Mouse (Mus musculus): ENCODE measurements around the gene Fam71b.

Gene Fam71b

DNA sequence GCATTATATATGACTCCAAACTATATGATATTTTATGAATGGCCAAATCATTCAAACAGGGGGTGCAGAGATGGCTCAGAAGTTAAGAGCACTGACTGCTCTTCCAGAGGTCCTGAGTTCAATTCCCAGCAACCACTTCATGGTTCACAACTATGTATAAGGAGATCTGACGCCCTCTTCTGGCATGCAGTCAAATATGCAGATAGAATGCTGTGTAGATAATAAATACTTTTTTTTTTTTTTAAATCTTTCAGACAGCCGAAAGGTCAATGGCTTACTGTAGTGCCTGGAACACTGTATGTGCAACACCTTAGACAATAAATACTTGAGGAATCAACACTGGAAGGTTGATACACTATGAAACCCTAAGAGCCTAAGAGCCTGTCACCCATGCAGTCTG is 33.8 kb downstream of the Fam71b start:
- no peak for DNase-seq (ENCODE audit: low spot score in 2 of 2)

DNA sequence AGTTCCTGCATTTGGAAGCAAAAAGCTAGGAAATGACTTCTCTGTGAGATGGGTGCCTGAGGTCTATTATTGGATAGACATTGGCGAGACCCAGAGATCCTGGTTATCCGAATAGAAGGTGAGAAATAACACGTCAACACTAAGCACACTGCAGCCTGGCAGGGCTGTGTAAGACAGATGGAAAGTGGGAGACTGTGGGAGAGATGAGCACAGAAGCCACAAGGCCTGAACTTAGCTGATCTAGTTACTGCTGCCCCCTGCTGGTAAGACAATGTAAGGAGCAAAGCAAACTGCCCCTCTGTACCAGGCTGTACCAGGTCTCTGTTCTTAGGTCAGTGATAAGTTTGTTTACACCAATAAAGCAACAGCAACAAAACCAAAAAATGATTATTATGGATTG is 34.8 kb downstream of the Fam71b start:
- peak; percentile 75 to 85 for DNase-seq (ENCODE audit: low spot score in 2 of 2)

DNA sequence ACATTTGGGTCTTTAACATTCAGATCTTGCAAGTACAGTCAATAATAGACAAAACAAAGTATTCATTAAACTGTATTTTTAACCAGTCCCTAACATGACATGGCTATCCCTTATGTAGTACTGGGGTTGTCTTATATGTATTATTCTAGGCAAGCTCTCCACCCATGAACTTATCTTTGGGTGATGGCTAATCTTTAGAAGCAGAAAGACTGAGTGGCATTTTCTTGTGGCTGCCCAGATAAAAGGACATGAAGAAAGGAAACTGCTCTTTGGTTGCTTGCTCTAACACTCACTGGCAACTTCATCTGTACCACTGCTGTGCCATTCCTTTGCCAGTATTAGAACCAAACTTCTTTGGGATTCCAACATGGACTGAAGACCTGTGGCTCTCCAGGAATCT is 39.0 kb downstream of the Fam71b start:
- no peak for DNase-seq (ENCODE audit: low spot score in 2 of 2)

DNA sequence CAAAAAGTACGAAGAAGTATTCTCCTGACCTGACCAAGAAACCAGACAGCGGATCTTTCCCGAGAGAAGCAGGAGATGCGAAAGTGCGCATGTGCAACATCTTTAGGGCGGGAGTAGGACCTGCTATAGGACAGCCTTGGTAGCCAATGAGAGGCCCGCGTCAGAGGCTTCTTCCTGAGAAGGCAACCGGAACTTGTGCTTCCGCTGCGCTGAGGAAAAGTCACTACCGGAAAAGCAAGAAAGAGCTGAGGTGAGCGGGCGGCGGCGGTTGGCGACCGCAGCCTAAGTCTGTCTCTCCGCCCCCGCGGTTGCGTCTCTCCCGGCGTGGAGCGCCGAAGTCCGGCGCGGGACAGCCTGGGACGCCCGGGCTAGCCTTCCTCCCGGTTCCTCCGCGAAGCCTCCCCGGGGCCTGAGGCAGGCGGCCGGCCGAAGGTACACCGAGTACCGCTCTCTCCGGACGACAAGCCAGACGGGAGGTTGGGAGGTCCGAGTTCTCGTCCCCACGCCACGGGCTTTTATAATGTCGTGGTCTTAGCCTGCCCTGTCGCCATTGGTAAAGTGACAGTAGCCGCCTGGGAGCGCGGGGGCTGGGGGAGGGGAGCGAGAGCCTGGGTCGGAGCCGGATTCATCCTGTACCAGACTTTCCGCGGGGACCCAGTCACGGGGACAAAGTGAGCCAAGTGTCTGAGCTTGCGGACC is 40.5 kb downstream of the Fam71b start, which contains the start of gene Med7:
TSS of gene Med7 (plus strand) at position 166 of the 699 bp plus-strand sequence.
- peak; percentile 91 to 93 for DNase-seq (ENCODE audit: low spot score in 2 of 2)

DNA sequence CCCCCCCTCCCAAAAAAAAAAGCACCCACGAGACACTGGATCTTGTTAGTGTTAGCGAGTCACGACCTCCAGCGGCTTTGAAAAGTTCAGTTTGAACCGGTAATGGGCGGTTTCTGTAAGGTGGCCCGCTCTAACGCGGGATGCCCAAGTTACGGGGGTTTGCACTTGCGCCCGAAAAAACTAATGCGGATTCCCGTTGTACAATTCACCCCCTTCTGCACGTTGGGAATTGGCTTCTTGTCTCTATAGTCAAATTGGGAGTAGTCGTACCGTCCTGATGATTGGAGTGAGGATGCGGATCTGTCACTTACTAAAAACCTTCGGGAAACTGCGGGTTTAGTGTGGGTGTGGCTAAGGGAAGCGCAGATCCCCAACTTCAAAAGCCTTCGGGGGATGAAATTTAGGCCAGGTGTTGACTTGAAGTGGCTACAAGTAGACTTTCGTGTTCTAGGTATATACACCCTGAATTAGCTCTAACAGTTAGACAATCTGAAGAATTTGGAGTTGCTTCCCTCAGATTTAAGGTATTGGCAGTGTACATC is 41.2 kb downstream of the Fam71b start:
- peak; percentile 32 to 51 for DNase-seq (ENCODE audit: low spot score in 2 of 2)

DNA sequence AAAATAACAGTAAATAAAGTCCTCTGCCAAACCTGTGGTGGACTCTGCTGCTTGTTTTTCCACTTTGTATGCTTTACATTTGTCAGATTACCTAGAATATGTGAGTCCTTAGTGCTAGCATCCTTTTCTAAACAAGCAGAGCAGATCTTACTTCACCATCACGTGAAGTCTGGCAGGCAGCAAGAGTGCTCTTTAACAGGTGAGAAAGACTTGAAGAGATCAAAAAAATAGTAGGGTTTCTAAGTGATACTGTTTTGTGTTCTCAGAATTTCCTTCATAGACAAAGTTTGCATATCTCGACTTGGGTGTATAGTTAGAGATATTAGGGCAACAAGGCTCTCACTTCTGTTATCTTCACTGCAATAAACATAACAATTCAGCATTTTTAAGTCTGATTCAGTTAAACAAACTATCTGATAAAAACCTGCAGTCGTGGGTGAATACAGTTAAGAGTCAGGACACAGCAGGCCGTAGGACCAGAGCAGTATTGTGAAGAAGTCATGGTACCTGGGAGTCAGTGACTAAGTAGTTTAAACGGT is 42.7 kb downstream of the Fam71b start:
- no peak for DNase-seq (ENCODE audit: low spot score in 2 of 2)

DNA sequence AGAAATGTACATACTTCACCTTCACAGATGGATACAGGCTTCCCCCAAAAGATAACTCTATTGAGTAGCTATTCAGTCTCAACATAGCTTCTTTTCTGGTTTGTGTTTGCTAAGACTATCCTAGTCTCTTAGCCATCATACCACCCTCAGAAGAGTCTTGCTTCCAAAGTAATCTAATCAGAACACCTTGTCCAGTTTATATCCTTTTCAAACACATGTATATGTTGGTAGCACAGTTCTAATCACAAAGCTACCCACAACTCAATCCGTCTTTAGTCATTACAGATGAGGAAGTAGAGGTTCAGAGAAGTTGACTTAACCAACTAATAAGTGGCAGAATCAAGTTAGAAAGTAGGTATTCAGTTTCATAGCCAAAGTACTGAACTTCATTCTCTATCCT is 45.4 kb downstream of the Fam71b start:
- no peak for DNase-seq (ENCODE audit: low spot score in 2 of 2)

DNA sequence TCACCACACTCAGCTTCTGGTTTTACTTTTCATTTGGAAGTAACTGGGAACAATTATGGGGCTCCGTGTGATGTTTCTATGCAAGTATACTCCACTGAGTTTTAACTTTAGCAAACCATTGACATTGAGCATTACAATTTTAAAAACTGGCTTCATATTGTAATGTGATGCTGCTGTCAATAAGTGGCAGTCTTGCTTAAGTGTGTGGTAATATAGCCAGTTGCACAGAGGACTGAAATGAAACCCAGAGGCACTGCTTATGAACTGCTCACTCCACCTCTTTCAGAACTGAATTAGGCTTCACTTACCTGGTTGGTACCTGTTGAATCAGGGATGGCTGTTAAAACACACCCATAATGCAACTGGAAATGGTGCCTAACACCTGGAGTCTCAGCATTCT is 46.8 kb downstream of the Fam71b start:
- DNase-seq (ENCODE audit: low spot score in 2 of 2): no peak

DNA sequence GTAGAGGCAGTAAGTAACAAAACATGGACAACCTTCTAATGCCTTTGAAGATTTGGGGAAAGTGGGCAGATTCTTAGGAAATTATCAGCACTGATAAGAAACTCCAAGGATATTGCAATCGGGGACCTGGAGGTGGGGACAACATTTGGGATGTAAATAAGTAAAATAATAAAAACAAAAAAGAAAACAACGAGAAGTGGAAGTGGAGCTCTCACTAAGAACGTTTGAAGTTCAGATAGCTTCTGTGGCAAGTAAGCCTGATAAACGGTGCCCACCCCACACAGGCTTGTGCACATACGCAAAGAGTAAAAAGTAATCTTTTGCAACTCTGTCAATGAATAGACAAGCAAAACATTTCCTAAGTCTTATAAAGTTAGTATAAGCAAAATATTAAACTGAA is 47.6 kb downstream of the Fam71b start:
- DNase-seq (ENCODE audit: low spot score in 2 of 2): no peak

DNA sequence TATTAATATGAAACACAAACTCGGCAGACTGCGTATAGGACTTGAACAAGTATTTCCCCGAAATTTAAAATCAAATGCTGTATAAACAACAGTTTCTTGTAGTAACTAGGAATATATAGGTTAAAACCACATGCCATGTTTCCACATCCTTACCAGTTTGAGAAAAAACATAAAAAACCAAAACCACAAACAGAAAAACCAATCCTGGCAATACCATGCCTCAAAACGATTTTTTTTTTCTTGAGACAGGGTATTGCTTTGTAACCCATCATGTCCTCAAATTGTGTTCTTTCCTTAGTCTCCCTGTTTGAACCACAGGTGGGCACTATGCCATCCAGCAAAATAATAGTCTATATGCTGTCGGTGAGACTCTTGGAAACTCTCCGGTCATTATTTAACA is 49.8 kb downstream of the Fam71b start:
- DNase-seq (ENCODE audit: low spot score in 2 of 2): no peak

DNA sequence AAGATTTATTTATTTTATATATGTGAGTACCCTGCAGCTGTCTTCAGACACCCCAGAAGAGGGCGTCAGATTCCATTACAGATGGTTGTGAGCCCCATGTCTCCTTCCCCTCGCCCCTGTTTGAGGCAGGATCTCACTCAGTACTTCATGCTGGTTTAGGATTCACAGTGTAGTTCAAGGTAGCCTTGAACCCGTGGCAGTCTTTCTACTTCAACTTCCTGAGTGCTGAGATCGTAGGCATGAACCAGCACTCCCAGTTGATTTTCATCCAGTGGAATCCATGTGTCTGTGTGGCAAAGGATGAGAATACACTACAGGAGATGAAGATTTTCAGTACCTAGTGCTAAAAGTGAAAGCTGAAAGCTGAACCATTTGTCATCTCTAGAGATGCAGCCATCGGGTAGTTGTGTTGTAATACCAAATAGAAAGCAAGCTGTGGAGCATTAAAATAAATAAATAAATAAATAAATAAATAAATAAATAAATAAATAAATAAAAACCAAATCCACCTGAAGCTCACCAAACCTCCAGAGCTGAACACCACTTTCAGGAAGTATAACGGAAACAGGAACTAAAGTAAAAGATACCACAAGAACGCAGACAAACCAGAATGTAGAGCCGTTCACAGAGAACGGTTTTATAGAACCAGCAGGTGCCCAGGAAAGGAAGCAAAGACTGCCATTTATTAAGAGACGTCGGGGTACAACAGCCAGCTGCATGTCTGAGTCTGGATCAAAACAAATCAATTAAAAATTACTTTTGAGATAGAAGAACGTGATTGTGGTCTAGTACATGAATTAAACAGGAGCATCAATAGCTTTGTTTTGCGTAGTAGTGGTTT is 51.5 kb downstream of the Fam71b start:
- peak; percentile 15 to 29 for DNase-seq (ENCODE audit: low spot score in 2 of 2)

DNA sequence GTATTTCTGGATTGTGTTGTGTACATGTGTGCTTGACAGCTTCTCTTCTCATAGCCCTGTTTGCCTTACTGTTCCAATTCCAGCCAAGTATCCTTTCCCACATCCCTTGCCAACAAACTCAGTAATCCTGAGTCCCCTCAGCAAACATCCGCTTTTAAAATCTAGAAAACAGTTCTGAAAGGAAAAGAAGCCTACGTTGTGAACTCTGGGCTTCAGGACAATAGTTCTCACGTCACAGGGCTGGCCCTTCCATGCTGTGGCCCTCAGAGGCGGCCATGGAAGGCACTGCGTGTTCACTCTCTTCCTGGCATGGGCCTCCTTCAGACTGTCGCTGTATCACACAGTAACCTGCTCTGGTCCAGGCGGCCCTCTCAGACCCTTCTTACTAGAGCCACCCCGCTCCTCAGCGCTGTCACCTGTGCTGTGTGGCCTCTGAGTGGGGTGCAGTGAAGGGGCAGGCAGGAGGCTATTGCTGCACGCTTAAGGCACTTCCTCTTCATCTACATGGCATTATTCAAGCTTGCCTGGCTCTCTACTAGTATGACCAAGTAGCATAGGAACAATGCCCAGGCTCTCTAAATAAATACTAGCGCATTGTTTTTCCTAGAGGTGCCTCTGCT is 53.2 kb downstream of the Fam71b start:
- DNase-seq (ENCODE audit: low spot score in 2 of 2): no peak

DNA sequence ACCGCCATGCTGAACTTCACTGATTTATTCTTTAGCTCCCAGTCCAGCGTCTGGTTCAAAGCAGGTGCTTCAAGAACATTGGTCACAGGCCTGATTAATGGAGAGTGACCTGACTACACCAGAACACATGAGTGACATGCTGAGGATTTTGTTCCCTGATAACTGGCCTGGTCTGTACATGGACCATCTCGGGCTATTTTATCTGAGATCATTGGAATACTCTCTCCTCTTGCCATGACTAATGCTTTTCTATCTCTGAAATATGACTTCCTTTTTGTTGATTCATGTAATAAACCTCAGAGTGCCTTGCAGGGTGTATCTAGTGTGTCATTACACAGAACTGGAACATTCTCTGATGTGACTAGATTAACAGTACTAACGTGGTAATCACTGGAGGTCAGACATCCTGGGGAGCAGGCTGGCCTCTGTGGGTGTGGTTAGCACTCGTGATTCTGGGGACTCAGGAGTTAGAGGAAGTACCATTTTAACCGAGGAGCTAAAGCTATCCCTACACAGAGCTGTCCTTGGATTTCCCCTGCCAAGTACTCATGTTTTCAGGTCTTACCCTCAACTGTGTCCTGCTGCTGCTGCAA is 58.2 kb downstream of the Fam71b start, which contains the start of gene Havcr2:
TSS of gene Havcr2 (plus strand) at position 483 of the 593 bp plus-strand sequence.
- peak; percentile 18 to 28 for DNase-seq (ENCODE audit: low spot score in 2 of 2)

Data from natural killer cell, adult 2 months (primary cell).